Mouse (Mus musculus) midbrain, embryonic 16.5 days (tissue): ENCODE data around the gene Cd79b. TPM values are rescaled to one million over a fixed set of nuclear protein-coding genes. Genes with fewer than 3 reads are reported as not detected.
A peak's percentile ranks its signal among the peaks of the same experiment; 100 is the strongest.

Experiments
- ATAC-seq: fragments of 200-750 bp; cut with Nextera tagmentation; 2 replicates; pipeline ENCODE4 v1.8.0; 2017; ENCODE audit warnings: moderate TSS enrichment
- H3K27ac ChIP-seq: fragments of 300-500 bp; sonication (generic); 2 replicates; pipeline ENCODE4 v1.5.1; 2014; ENCODE audit warnings: mild to moderate bottlenecking, low read length, mixed read lengths
- H3K27me3 ChIP-seq: fragments of 300-500 bp; sonication (generic); 2 replicates; pipeline ENCODE4 v1.6.1; 2014; ENCODE audit warnings: low read depth, low read length, mixed read lengths; ENCODE audit not compliant: control insufficient read depth, insufficient read depth
- H3K36me3 ChIP-seq: fragments of 300-500 bp; sonication (generic); 2 replicates; pipeline ENCODE4 v1.6.1; 2014; ENCODE audit warnings: mild to moderate bottlenecking, low read length, moderate library complexity, mixed read lengths; ENCODE audit not compliant: control insufficient read depth, insufficient read depth
- H3K4me1 ChIP-seq: fragments of 300-500 bp; sonication (generic); 2 replicates; pipeline ENCODE4 v1.6.1; 2014; ENCODE audit warnings: mild to moderate bottlenecking, low read length, mixed read lengths; ENCODE audit not compliant: control insufficient read depth, insufficient read depth
- H3K4me2 ChIP-seq: fragments of 300-500 bp; sonication (generic); 2 replicates; pipeline ENCODE4 v1.6.1; 2014; ENCODE audit warnings: mild to moderate bottlenecking, low read length, mixed read lengths
- H3K4me3 ChIP-seq: fragments of 300-500 bp; sonication (generic); 2 replicates; pipeline ENCODE4 v1.5.1; 2014; ENCODE audit warnings: low read depth, mild to moderate bottlenecking, low read length, moderate library complexity, mixed read lengths
- H3K9ac ChIP-seq: fragments of 300-500 bp; sonication (generic); 2 replicates; pipeline ENCODE4 v1.6.1; 2014; ENCODE audit warnings: low read depth, low read length, mixed read lengths
- H3K9me3 ChIP-seq: fragments of 300-500 bp; sonication (generic); replicated peaks from 2 replicates; pipeline ENCODE4 v1.6.1; 2014; ENCODE audit warnings: mild to moderate bottlenecking, low read length, mixed read lengths; ENCODE audit not compliant: control insufficient read depth, poor library complexity, severe bottlenecking
- WGBS: fragments of 180-500 bp; shearing (Covaris S2); extraction: QIAGEN DNeasy Blood & Tissue Kit; methylation state at CpG from one replicate; pipeline ENCODE4 v1.1.7; 2014; 5-methylcytosine and 5-hydroxymethylcytosine counted together
- polyA plus RNA-seq: library from polyadenylated mRNA; unstranded; fragments of >200 nt; fragmentation: Nextera tagmentation; extraction: Ambion mirVana; gene quantifications from 2 replicates; pipeline ENCODE4 v1.2.1, GENCODE M21; 2015

Gene Cd79b
- polyA plus RNA-seq, 1 experiment from 2014 or later = 0.92 TPM

- no peak overlapping the region for H3K27ac ChIP-seq
- H3K9me3 ChIP-seq = no peaks in the 10 kb centered on the region
- no peak for ATAC-seq
- no peaks in the 10 kb centered on the region for H3K27me3 ChIP-seq
- 66% methylated on average over 8 of the region's 8 CpGs for WGBS
- no peaks in the 10 kb centered on the region for H3K36me3 ChIP-seq
- no peaks in the 10 kb centered on the region for H3K4me1 ChIP-seq
- H3K4me3 ChIP-seq = no peak overlapping the region
- H3K9ac ChIP-seq = no peak overlapping the region
- H3K4me2 ChIP-seq = no peak overlapping the region
These were observed 25.2 kb downstream of the Cd79b start for GRCm38 (mm10) chr11:106289369-106289768.

- no peak overlapping the region for H3K4me2 ChIP-seq
- H3K27me3 ChIP-seq = no peaks in the 10 kb centered on the region
- H3K9ac ChIP-seq = no peak overlapping the region
- no peaks in the 10 kb centered on the region for H3K36me3 ChIP-seq
- ATAC-seq = no peak
- no peaks in the 10 kb centered on the region for H3K4me1 ChIP-seq
- H3K4me3 ChIP-seq = no peak overlapping the region
- no peak overlapping the region for H3K27ac ChIP-seq
- WGBS = 69% methylated on average over 11 of the region's 11 CpGs
- H3K9me3 ChIP-seq = no peaks in the 10 kb centered on the region
These were observed 27.6 kb downstream of the Cd79b start for GRCm38 (mm10) chr11:106286987-106287386.

GRCm38 (mm10) chr11:106286206-106286605 lies 28.4 kb downstream of the Cd79b start:
- H3K4me3 ChIP-seq = no peak overlapping the region
- H3K36me3 ChIP-seq = no peaks in the 10 kb centered on the region
- no peak overlapping the region for H3K4me2 ChIP-seq
- no peaks in the 10 kb centered on the region for H3K27me3 ChIP-seq
- no peaks in the 10 kb centered on the region for H3K9me3 ChIP-seq
- WGBS = 86% methylated on average over 7 of the region's 7 CpGs
- no peak overlapping the region for H3K27ac ChIP-seq
- no peaks in the 10 kb centered on the region for H3K4me1 ChIP-seq
- no peak for ATAC-seq
- no peak overlapping the region for H3K9ac ChIP-seq

- no peaks in the 10 kb centered on the region for H3K36me3 ChIP-seq
- no peaks in the 10 kb centered on the region for H3K4me1 ChIP-seq
- no peaks in the 10 kb centered on the region for H3K9me3 ChIP-seq
- H3K27me3 ChIP-seq = no peaks in the 10 kb centered on the region
- no peak overlapping the region for H3K4me3 ChIP-seq
- no peak overlapping the region for H3K27ac ChIP-seq
- WGBS = 67% methylated on average over 8 of the region's 8 CpGs
- H3K9ac ChIP-seq = no peak overlapping the region
- no peak for ATAC-seq
- no peak overlapping the region for H3K4me2 ChIP-seq
These were observed 30.4 kb downstream of the Cd79b start for GRCm38 (mm10) chr11:106284126-106284525.

- no peaks in the 10 kb centered on the region for H3K27me3 ChIP-seq
- H3K9ac ChIP-seq = no peak overlapping the region
- H3K4me3 ChIP-seq = no peak overlapping the region
- no peaks in the 10 kb centered on the region for H3K9me3 ChIP-seq
- ATAC-seq = no peak
- H3K4me2 ChIP-seq = no peak overlapping the region
- H3K4me1 ChIP-seq = no peaks in the 10 kb centered on the region
- H3K27ac ChIP-seq = no peak overlapping the region
- WGBS = 86% methylated on average over 4 of the region's 4 CpGs
- no peaks in the 10 kb centered on the region for H3K36me3 ChIP-seq
These were observed 31.2 kb downstream of the Cd79b start for GRCm38 (mm10) chr11:106283371-106283770.

- Histone ChIP-seq H3K27ac (no peak overlapping the region), H3K27me3 (no peaks in the 10 kb centered on the region), H3K4me2 (no peak overlapping the region), H3K4me1 (no peaks in the 10 kb centered on the region), H3K9me3 (no peaks in the 10 kb centered on the region), H3K9ac (no peak overlapping the region), H3K36me3 (no peaks in the 10 kb centered on the region), H3K4me3 (no peak overlapping the region)
- 86% methylated on average over 6 of the region's 6 CpGs for WGBS
- no peak for ATAC-seq
These were observed 32.1 kb downstream of the Cd79b start for GRCm38 (mm10) chr11:106282452-106282851.

GRCm38 (mm10) chr11:106276454-106276853 lies 38.1 kb downstream of the Cd79b start, which contains the start of gene Tcam1:
TSS of gene Tcam1 (plus strand) at chr11:106276672.
- WGBS = 5% methylated on average over 25 of the region's 25 CpGs
- H3K27ac ChIP-seq = no peak within 1 kb of the TSS
- no peaks in the 10 kb centered on the region for H3K27me3 ChIP-seq
- H3K36me3 ChIP-seq = no peaks in the 10 kb centered on the region
- H3K9ac ChIP-seq = 0 out of 2 replicates have a peak within 1 kb of the TSS, but pooled peaks have one; percentile 32
- H3K4me1 ChIP-seq = peaks cover 9% of the 10 kb centered on the region
- peak; percentile 63 for ATAC-seq
- no peaks in the 10 kb centered on the region for H3K9me3 ChIP-seq
- H3K4me3 ChIP-seq = peak within 1 kb of the TSS; percentile 15; the same call in 1 of the 2 replicates
- peak within 1 kb of the TSS; percentile 66 for H3K4me2 ChIP-seq

GRCm38 (mm10) chr11:106274971-106275411 lies 39.6 kb downstream of the Cd79b start:
- H3K9me3 ChIP-seq = no peaks in the 10 kb centered on the region
- H3K36me3 ChIP-seq = no peaks in the 10 kb centered on the region
- H3K4me1 ChIP-seq = peaks cover 14% of the 10 kb centered on the region
- no peak overlapping the region for H3K4me3 ChIP-seq
- WGBS = 87% methylated on average over 7 of the region's 7 CpGs
- ATAC-seq = no peak
- no peak overlapping the region for H3K4me2 ChIP-seq
- H3K27ac ChIP-seq = no peak overlapping the region
- no peaks in the 10 kb centered on the region for H3K27me3 ChIP-seq
- no peak overlapping the region for H3K9ac ChIP-seq

GRCm38 (mm10) chr11:106274374-106274773 lies 40.2 kb downstream of the Cd79b start:
- peaks cover 14% of the 10 kb centered on the region for H3K4me1 ChIP-seq
- H3K9me3 ChIP-seq = no peaks in the 10 kb centered on the region
- H3K9ac ChIP-seq = no peak overlapping the region
- no peaks in the 10 kb centered on the region for H3K27me3 ChIP-seq
- WGBS = 85% methylated on average over 1 of the region's 1 CpGs
- H3K4me3 ChIP-seq = no peak overlapping the region
- H3K4me2 ChIP-seq = no peak overlapping the region
- no peak for ATAC-seq
- H3K36me3 ChIP-seq = no peaks in the 10 kb centered on the region
- no peak overlapping the region for H3K27ac ChIP-seq
